Mouse (Mus musculus): ENCODE results near the gene Elavl3.

GRCm38 (mm10) chr9:22070791-22071573 lies 19.2 kb upstream of the Elavl3 start, which contains the start of the genes Gm49318 and Zfp653:
- TF ChIP-seq POLR2A (IDR thresholded peaks at IDR 0.05; ENCODE audit: low read depth, low read length) (peak; percentile 51), CTCF (IDR thresholded peaks at IDR 0.05; ENCODE audit: extremely low read depth, insufficient read depth, insufficient read length, insufficient replicate concordance) (no peak)

All from spleen, adult 2 months (tissue).